Mouse (Mus musculus) midbrain, embryonic 12.5 days (tissue): ENCODE results near the gene Hmcn1. TPM values are rescaled to one million over a fixed set of nuclear protein-coding genes. Genes with fewer than 3 reads are reported as not detected.

Experiments used
- ATAC-seq: fragments of 200-750 bp; cut with Nextera tagmentation; 2 replicates; pipeline ENCODE4 v1.8.0; 2017; ENCODE audit warnings: low read depth, moderate TSS enrichment, moderate library complexity; ENCODE audit not compliant: low FRiP score
- H3K27ac ChIP-seq: fragments of 300-500 bp; sonication (generic); replicated peaks from 2 replicates; pipeline ENCODE4 v1.5.1; 2016; ENCODE audit warnings: mild to moderate bottlenecking
- H3K27me3 ChIP-seq: fragments of 300-500 bp; sonication (generic); 2 replicates; pipeline ENCODE4 v1.6.1; 2016; ENCODE audit warnings: mild to moderate bottlenecking
- H3K36me3 ChIP-seq: fragments of 300-500 bp; sonication (generic); 2 replicates; pipeline ENCODE4 v1.6.1; 2016
- H3K4me1 ChIP-seq: fragments of 300-500 bp; sonication (generic); 2 replicates; pipeline ENCODE4 v1.6.1; 2016
- H3K4me2 ChIP-seq: fragments of 300-500 bp; sonication (generic); replicated peaks from 2 replicates; pipeline ENCODE4 v1.6.1; 2016; ENCODE audit warnings: mild to moderate bottlenecking, moderate library complexity
- H3K4me3 ChIP-seq: fragments of 300-500 bp; sonication (generic); 2 replicates; pipeline ENCODE4 v1.5.1; 2016; ENCODE audit warnings: mild to moderate bottlenecking
- H3K9ac ChIP-seq: fragments of 300-500 bp; sonication (generic); replicated peaks from 2 replicates; pipeline ENCODE4 v1.6.1; 2016; ENCODE audit warnings: mild to moderate bottlenecking, moderate library complexity
- H3K9me3 ChIP-seq: fragments of 300-500 bp; sonication (generic); 2 replicates; pipeline ENCODE4 v1.6.1; 2016; ENCODE audit warnings: mild to moderate bottlenecking
- WGBS: fragments of 180-500 bp; shearing (Covaris S2); methylation state at CpG from one replicate; pipeline ENCODE4 v1.1.7; 2016; 5-methylcytosine and 5-hydroxymethylcytosine counted together
- polyA plus RNA-seq: library from polyadenylated mRNA; unstranded; fragments of >200 nt; fragmentation: Nextera tagmentation; extraction: Ambion mirVana; gene quantifications from 2 replicates; pipeline ENCODE4 v1.2.1, GENCODE M21; 2016

Hmcn1 gene
- polyA plus RNA-seq = 4.4 and 6.5 TPM in 2 replicates

GRCm38 (mm10) chr1:150993162-150994064 is at the start of gene Hmcn1:
TSS of gene Hmcn1 (minus strand) at chr1:150993435.
- 0 out of 2 replicates have a peak within 1 kb of the TSS, but pooled peaks have one; percentile 15 for H3K27ac ChIP-seq
- H3K4me2 ChIP-seq = peak within 1 kb of the TSS; percentile 91
- H3K36me3 ChIP-seq = no peaks in the 10 kb centered on the region

GRCm38 (mm10) chr1:151040945-151041649 is 47.9 kb upstream of the Hmcn1 start:
- ATAC-seq = no peak
- Histone ChIP-seq H3K27ac (no peak overlapping the region), H3K27me3 (no peaks in the 10 kb centered on the region), H3K9ac (no peak overlapping the region), H3K9me3 (no peaks in the 10 kb centered on the region), H3K36me3 (no peaks in the 10 kb centered on the region), H3K4me2 (no peak overlapping the region), H3K4me1 (no peaks in the 10 kb centered on the region), H3K4me3 (no peak overlapping the region)
- 50% methylated on average over 18 of the region's 18 CpGs for WGBS

More at GRCm38 (mm10) chr1:150993162-150994064, at the start of gene Hmcn1:
- 1% methylated on average over 38 of the region's 38 CpGs for WGBS
- peak; percentile 92 for ATAC-seq
- H3K9ac ChIP-seq = peak within 1 kb of the TSS; percentile 59
- peaks cover 14% of the 10 kb centered on the region for H3K4me1 ChIP-seq
- no peaks in the 10 kb centered on the region for H3K9me3 ChIP-seq
- peak within 1 kb of the TSS; percentile 56 for H3K4me3 ChIP-seq
- peaks cover 6% of the 10 kb centered on the region for H3K27me3 ChIP-seq

- no peaks in the 10 kb centered on the region for H3K9me3 ChIP-seq
- no peaks in the 10 kb centered on the region for H3K4me1 ChIP-seq
- no peak overlapping the region for H3K9ac ChIP-seq
- H3K27ac ChIP-seq = no peak overlapping the region
- H3K4me2 ChIP-seq = no peak overlapping the region
- no peaks in the 10 kb centered on the region for H3K27me3 ChIP-seq
- H3K36me3 ChIP-seq = no peaks in the 10 kb centered on the region
- no peak overlapping the region for H3K4me3 ChIP-seq
- no peak for ATAC-seq
- WGBS = 77% methylated on average over 7 of the region's 7 CpGs
Observed at GRCm38 (mm10) chr1:151040290-151040689, 47.1 kb upstream of the Hmcn1 start.

GRCm38 (mm10) chr1:151039189-151039588 is 46.0 kb upstream of the Hmcn1 start:
- Histone ChIP-seq H3K4me3 (no peak overlapping the region), H3K4me2 (no peak overlapping the region), H3K4me1 (no peaks in the 10 kb centered on the region), H3K9ac (no peak overlapping the region), H3K36me3 (no peaks in the 10 kb centered on the region), H3K9me3 (no peaks in the 10 kb centered on the region), H3K27me3 (no peaks in the 10 kb centered on the region), H3K27ac (no peak overlapping the region)
- no peak for ATAC-seq
- WGBS = 73% methylated on average over 4 of the region's 4 CpGs

GRCm38 (mm10) chr1:151038566-151038965 is 45.3 kb upstream of the Hmcn1 start:
- no peak overlapping the region for H3K4me2 ChIP-seq
- no peak overlapping the region for H3K27ac ChIP-seq
- H3K36me3 ChIP-seq = no peaks in the 10 kb centered on the region
- H3K4me1 ChIP-seq = no peaks in the 10 kb centered on the region
- peak; percentile 68 for ATAC-seq
- no peaks in the 10 kb centered on the region for H3K27me3 ChIP-seq
- WGBS = 25% methylated on average over 8 of the region's 8 CpGs
- H3K9ac ChIP-seq = no peak overlapping the region
- H3K9me3 ChIP-seq = no peaks in the 10 kb centered on the region
- H3K4me3 ChIP-seq = no peak overlapping the region

GRCm38 (mm10) chr1:151036405-151036985 is 43.3 kb upstream of the Hmcn1 start:
- no peaks in the 10 kb centered on the region for H3K4me1 ChIP-seq
- no peak for ATAC-seq
- H3K4me2 ChIP-seq = no peak overlapping the region
- no peak overlapping the region for H3K9ac ChIP-seq
- H3K4me3 ChIP-seq = no peak overlapping the region
- H3K9me3 ChIP-seq = no peaks in the 10 kb centered on the region
- H3K27ac ChIP-seq = no peak overlapping the region
- H3K36me3 ChIP-seq = no peaks in the 10 kb centered on the region
- H3K27me3 ChIP-seq = no peaks in the 10 kb centered on the region
- WGBS = 88% methylated on average over 15 of the region's 15 CpGs

- Histone ChIP-seq H3K9ac (no peak overlapping the region), H3K27ac (no peak overlapping the region), H3K4me1 (no peaks in the 10 kb centered on the region), H3K9me3 (no peaks in the 10 kb centered on the region), H3K4me2 (no peak overlapping the region), H3K36me3 (no peaks in the 10 kb centered on the region), H3K27me3 (no peaks in the 10 kb centered on the region), H3K4me3 (no peak overlapping the region)
- WGBS = 72% methylated on average over 3 of the region's 3 CpGs
- no peak for ATAC-seq
Observed at GRCm38 (mm10) chr1:151035766-151036165, 42.5 kb upstream of the Hmcn1 start.

GRCm38 (mm10) chr1:151034993-151035592 is 41.9 kb upstream of the Hmcn1 start:
- Histone ChIP-seq H3K27me3 (no peaks in the 10 kb centered on the region), H3K9me3 (no peaks in the 10 kb centered on the region), H3K4me2 (no peak overlapping the region), H3K4me1 (no peaks in the 10 kb centered on the region), H3K4me3 (no peak overlapping the region), H3K9ac (no peak overlapping the region), H3K27ac (no peak overlapping the region), H3K36me3 (no peaks in the 10 kb centered on the region)
- peak; percentile 56 for ATAC-seq
- WGBS = 3% methylated on average over 5 of the region's 5 CpGs

- H3K27ac ChIP-seq = no peak overlapping the region
- no peaks in the 10 kb centered on the region for H3K27me3 ChIP-seq
- H3K9me3 ChIP-seq = no peaks in the 10 kb centered on the region
- no peak overlapping the region for H3K4me2 ChIP-seq
- no peaks in the 10 kb centered on the region for H3K36me3 ChIP-seq
- no peak overlapping the region for H3K9ac ChIP-seq
- H3K4me1 ChIP-seq = no peaks in the 10 kb centered on the region
- no peak overlapping the region for H3K4me3 ChIP-seq
- no peak for ATAC-seq
Observed at GRCm38 (mm10) chr1:151033291-151033690, 40.1 kb upstream of the Hmcn1 start.

- Histone ChIP-seq H3K9ac (no peak overlapping the region), H3K9me3 (no peaks in the 10 kb centered on the region), H3K4me1 (no peaks in the 10 kb centered on the region), H3K27me3 (no peaks in the 10 kb centered on the region), H3K36me3 (no peaks in the 10 kb centered on the region), H3K4me2 (no peak overlapping the region), H3K4me3 (no peak overlapping the region), H3K27ac (no peak overlapping the region)
- 87% methylated on average over 10 of the region's 10 CpGs for WGBS
- ATAC-seq = no peak
Observed at GRCm38 (mm10) chr1:151031581-151031980, 38.3 kb upstream of the Hmcn1 start.

- Histone ChIP-seq H3K36me3 (no peaks in the 10 kb centered on the region), H3K4me1 (no peaks in the 10 kb centered on the region), H3K9ac (no peak overlapping the region), H3K27ac (no peak overlapping the region), H3K9me3 (no peaks in the 10 kb centered on the region), H3K4me2 (no peak overlapping the region), H3K27me3 (no peaks in the 10 kb centered on the region), H3K4me3 (no peak overlapping the region)
- ATAC-seq = no peak
- WGBS = 77% methylated on average over 8 of the region's 8 CpGs
Observed at GRCm38 (mm10) chr1:151031086-151031485, 37.9 kb upstream of the Hmcn1 start.
